Mouse (Mus musculus) hindbrain, embryonic 14.5 days (tissue): ENCODE data around the gene Cerkl. TPM values are rescaled to one million over a fixed set of nuclear protein-coding genes. Genes with fewer than 3 reads are reported as not detected.

Source experiments
- polyA plus RNA-seq: library from polyadenylated mRNA; unstranded; fragments of >200 nt; fragmentation: Nextera tagmentation; extraction: Ambion mirVana; gene quantifications from 2 replicates; pipeline ENCODE4 v1.2.1, GENCODE M21; 2014

Cerkl gene
- polyA plus RNA-seq, 1 experiment from 2014 or later, result 1.2 TPM

Other genes with a start within 250 kb of the Cerkl start
- 2.9 and 4.3 TPM in 2 replicates for gene Itga4, start 201.4 kb downstream of the Cerkl start, polyA plus RNA-seq
- gene Neurod1, start within 50 bp of the Cerkl start, polyA plus RNA-seq, result 35.4 and 38.0 TPM in 2 replicates
- gene Itprid2, start 178.6 kb upstream of the Cerkl start, polyA plus RNA-seq, result 6.7 and 7.4 TPM in 2 replicates